Mouse (Mus musculus) intestine, postnatal 0 days (tissue): ENCODE results near the gene Tspan13. TPM values are rescaled to one million over a fixed set of nuclear protein-coding genes. Genes with fewer than 3 reads are reported as not detected.

ENCODE experiments used
- ATAC-seq: fragments of 200-750 bp; cut with Nextera tagmentation; 2 replicates; pipeline ENCODE4 v1.8.0; 2017; ENCODE audit warnings: mild to moderate bottlenecking, moderate TSS enrichment, moderate library complexity
- H3K27ac ChIP-seq: fragments of 300-500 bp; sonication (generic); 2 replicates; pipeline ENCODE4 v1.5.1; 2014; ENCODE audit warnings: mild to moderate bottlenecking, low read depth, low read length, moderate library complexity
- H3K27me3 ChIP-seq: fragments of 300-500 bp; sonication (generic); replicated peaks from 2 replicates; pipeline ENCODE4 v1.6.1; 2014; ENCODE audit warnings: low read length, mixed read lengths; ENCODE audit not compliant: control insufficient read depth, insufficient read depth
- H3K36me3 ChIP-seq: fragments of 300-500 bp; sonication (generic); 2 replicates; pipeline ENCODE4 v1.6.1; 2014; ENCODE audit warnings: mild to moderate bottlenecking, moderate library complexity; ENCODE audit not compliant: control insufficient read depth, insufficient read depth
- H3K4me1 ChIP-seq: fragments of 300-500 bp; sonication (generic); replicated peaks from 2 replicates; pipeline ENCODE4 v1.6.1; 2014; ENCODE audit warnings: antibody characterized with exemption, low read length, mixed read lengths; ENCODE audit not compliant: control insufficient read depth, insufficient read depth
- H3K4me2 ChIP-seq: fragments of 300-500 bp; sonication (generic); replicated peaks from 2 replicates; pipeline ENCODE4 v1.6.1; 2014; ENCODE audit warnings: low read depth, mild to moderate bottlenecking, moderate library complexity
- H3K4me3 ChIP-seq: fragments of 300-500 bp; sonication (generic); 2 replicates; pipeline ENCODE4 v1.5.1; 2014; ENCODE audit warnings: low read depth, low read length
- H3K9ac ChIP-seq: fragments of 300-500 bp; sonication (generic); 2 replicates; pipeline ENCODE4 v1.6.1; 2014; ENCODE audit warnings: mild to moderate bottlenecking, low read depth, low read length
- H3K9me3 ChIP-seq: fragments of 300-500 bp; sonication (generic); 2 replicates; pipeline ENCODE4 v1.6.1; 2016; ENCODE audit warnings: mixed run types; ENCODE audit not compliant: control insufficient read depth
- CTCF ChIP-seq: sonication (generic); IDR thresholded peaks from 2 replicates; pipeline ENCODE4 v1.5.1; 2016; ENCODE audit warnings: low read depth, mild to moderate bottlenecking, control low read depth, antibody characterized with exemption, moderate library complexity
- WGBS: fragments of 180-500 bp; shearing (Covaris S2); extraction: QIAGEN DNeasy Blood & Tissue Kit; methylation state at CpG from one replicate; pipeline ENCODE4 v1.1.7; 2014; 5-methylcytosine and 5-hydroxymethylcytosine counted together
- polyA plus RNA-seq: library from polyadenylated mRNA; unstranded; fragments of >200 nt; fragmentation: Nextera tagmentation; extraction: Ambion mirVana; gene quantifications from 2 replicates; pipeline ENCODE4 v1.2.1, GENCODE M21; 2015

Tspan13 gene
- polyA plus RNA-seq, 1 experiment from 2014 or later, result 565 TPM

- Histone ChIP-seq H3K9ac (no peak overlapping the region), H3K9me3 (no peaks in the 10 kb centered on the region), H3K4me1 (no peaks in the 10 kb centered on the region), H3K4me2 (no peak overlapping the region), H3K36me3 (no peaks in the 10 kb centered on the region), H3K4me3 (no peak overlapping the region), H3K27ac (no peak overlapping the region), H3K27me3 (no peaks in the 10 kb centered on the region)
- no peak for ATAC-seq
- no peak for TF ChIP-seq CTCF
- WGBS, result 23% methylated on average over 5 of the region's 5 CpGs
Measured at GRCm38 (mm10) chr12:36046196-36046595, 3.9 kb upstream of the Tspan13 start.

- no peaks in the 10 kb centered on the region for H3K27me3 ChIP-seq
- H3K9ac ChIP-seq, result no peak overlapping the region
- no peak overlapping the region for H3K4me2 ChIP-seq
- no peak overlapping the region; the same call in 1 of the 2 replicates for H3K27ac ChIP-seq
- no peaks in the 10 kb centered on the region for H3K9me3 ChIP-seq
- no peak overlapping the region for H3K4me3 ChIP-seq
- ATAC-seq, result no peak
- WGBS, result 80% methylated on average over 2 of the region's 2 CpGs
- no peaks in the 10 kb centered on the region for H3K4me1 ChIP-seq
- no peaks in the 10 kb centered on the region for H3K36me3 ChIP-seq
- no peak for TF ChIP-seq CTCF
Measured at GRCm38 (mm10) chr12:36044691-36045090, 2.4 kb upstream of the Tspan13 start.

GRCm38 (mm10) chr12:36041703-36042347, 475 bp downstream of the Tspan13 start:
- no peaks in the 10 kb centered on the region for H3K36me3 ChIP-seq
- H3K4me3 ChIP-seq, result peak overlapping the region; percentile 88
- peak; percentile 63 for TF ChIP-seq CTCF
- peak overlapping the region; percentile 83 for H3K9ac ChIP-seq
- H3K4me2 ChIP-seq, result peak overlapping the region; percentile 94
- H3K4me1 ChIP-seq, result no peaks in the 10 kb centered on the region
- peak overlapping the region; percentile 85 for H3K27ac ChIP-seq
- no peaks in the 10 kb centered on the region for H3K9me3 ChIP-seq
- no peaks in the 10 kb centered on the region for H3K27me3 ChIP-seq
- WGBS, result under 1% methylated on average over 50 of the region's 50 CpGs
- ATAC-seq, result peak; percentile 59

- Histone ChIP-seq H3K9me3 (no peaks in the 10 kb centered on the region), H3K27me3 (no peaks in the 10 kb centered on the region), H3K27ac (peak overlapping the region; percentile 85; the same call in 1 of the 2 replicates), H3K4me2 (peak overlapping the region; percentile 94), H3K9ac (peak overlapping the region; percentile 83), H3K4me3 (peak overlapping the region; percentile 88), H3K4me1 (no peaks in the 10 kb centered on the region), H3K36me3 (no peaks in the 10 kb centered on the region)
- 28% methylated on average over 4 of the region's 4 CpGs for WGBS
- TF ChIP-seq CTCF, result no peak
- ATAC-seq, result no peak
Measured at GRCm38 (mm10) chr12:36041281-36041589, 1.1 kb downstream of the Tspan13 start.

GRCm38 (mm10) chr12:36040571-36041280, 1.6 kb downstream of the Tspan13 start:
- Histone ChIP-seq H3K27me3 (no peaks in the 10 kb centered on the region), H3K36me3 (no peaks in the 10 kb centered on the region), H3K4me1 (no peaks in the 10 kb centered on the region), H3K4me2 (peak overlapping the region; percentile 94), H3K4me3 (peak overlapping the region; percentile 88), H3K27ac (0 out of 2 replicates have a peak overlapping the region, but pooled peaks have one; percentile 85), H3K9me3 (no peaks in the 10 kb centered on the region), H3K9ac (peak overlapping the region; percentile 83; the same call in 1 of the 2 replicates)
- no peak for TF ChIP-seq CTCF
- 53% methylated on average over 10 of the region's 10 CpGs for WGBS
- ATAC-seq, result no peak

- Histone ChIP-seq H3K27me3 (no peaks in the 10 kb centered on the region), H3K36me3 (no peaks in the 10 kb centered on the region), H3K4me2 (0 out of 2 replicates have a peak overlapping the region, but pooled peaks have one; percentile 35), H3K4me1 (no peaks in the 10 kb centered on the region), H3K27ac (no peak overlapping the region), H3K9me3 (no peaks in the 10 kb centered on the region), H3K9ac (no peak overlapping the region), H3K4me3 (no peak overlapping the region)
- WGBS, result 59% methylated on average over 9 of the region's 9 CpGs
- no peak for ATAC-seq
- TF ChIP-seq CTCF, result no peak
Measured at GRCm38 (mm10) chr12:36039541-36040084, 2.7 kb downstream of the Tspan13 start.
